Comparison of ENCODE assay signal across 9 mouse cellular contexts in the genomic region with DNA sequence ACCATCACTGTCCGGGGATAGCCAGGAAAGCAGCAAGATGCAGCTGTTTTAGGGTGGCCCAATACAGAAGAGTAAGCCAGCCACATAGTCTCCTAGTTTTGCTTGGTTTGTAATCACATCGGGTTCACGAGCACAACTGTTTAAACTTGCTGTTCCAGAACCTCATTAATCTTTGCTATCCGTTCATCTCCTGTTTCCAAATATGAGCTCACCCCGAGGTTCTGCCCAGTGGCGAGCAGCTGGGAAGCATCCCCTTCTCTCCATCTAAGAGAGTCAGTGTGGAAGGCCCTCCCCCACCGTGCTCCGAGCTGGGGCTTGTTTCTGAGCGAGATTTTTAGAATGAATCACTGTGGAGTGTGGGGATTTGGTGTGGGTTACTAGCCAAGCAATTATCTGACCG.
DNase-seq lines count a peak whose midpoint lies in the region; ATAC-seq lines count a peak whose summit lies in the region.
"Had no signal": no experiment of that assay in that cellular context is flagged by ENCODE, and none has a peak within 500 bp of the region (broad histone marks: within the 10 kb centered on the region; RNA-seq: fewer than 3 reads in every experiment).

No protein-coding gene starts in this region.

- 19% methylated on average over 10 of the region's 10 CpGs for WGBS in intestine, embryonic 14.5 days

- H3K27me3 ChIP-seq in intestine, embryonic 14.5 days (replicated peaks; ENCODE audit: control insufficient read depth, insufficient read depth, low read length): no peaks in the 10 kb centered on the region
- H3K27me3 ChIP-seq: embryonic facial prominence, embryonic 15.5 days; midbrain, embryonic 15.5 days had no signal

- H3K4me1 ChIP-seq in intestine, embryonic 14.5 days (replicated peaks; ENCODE audit: control insufficient read depth, insufficient read depth, low read length): peaks cover 28% of the 10 kb centered on the region
- H3K4me1 ChIP-seq: embryonic facial prominence, embryonic 15.5 days had no signal

- H3K4me2 ChIP-seq in intestine, embryonic 14.5 days (ENCODE audit: low read length): peak overlapping the region; percentile 20
- H3K4me2 ChIP-seq: embryonic facial prominence, embryonic 15.5 days; midbrain, embryonic 15.5 days had no signal

- no peaks in the 10 kb centered on the region for H3K9me3 ChIP-seq in intestine, embryonic 14.5 days (ENCODE audit: control insufficient read depth, low read length)
- H3K9me3 ChIP-seq: embryonic facial prominence, embryonic 15.5 days; midbrain, embryonic 15.5 days had no signal

- no peak overlapping the region for H3K4me3 ChIP-seq in intestine, embryonic 14.5 days (ENCODE audit: low read depth, low read length)
- H3K4me3 ChIP-seq: embryonic facial prominence, embryonic 15.5 days; midbrain, embryonic 15.5 days had no signal

- peak overlapping the region; percentile 83 for H3K27ac ChIP-seq in intestine, embryonic 14.5 days (ENCODE audit: low read depth)
- H3K27ac ChIP-seq: embryonic facial prominence, embryonic 15.5 days; midbrain, embryonic 15.5 days had no signal

- H3K36me3 ChIP-seq in intestine, embryonic 14.5 days (ENCODE audit: control insufficient read depth, insufficient read depth, low read length): no peaks in the 10 kb centered on the region
- H3K36me3 ChIP-seq: embryonic facial prominence, embryonic 15.5 days; midbrain, embryonic 15.5 days had no signal

- peak; percentile 25 for DNase-seq in MN1 (ENCODE audit: low spot score)
- peak; percentile 16 for DNase-seq in adrenal gland, postnatal 25 days
- no peak for DNase-seq in intestine, embryonic 14.5 days (ENCODE audit: low spot score)
- DNase-seq in lung, postnatal 10 days: peak; percentile 92
- no peak for DNase-seq in thymus, postnatal 0 days (ENCODE audit: low spot score)
- no peak for DNase-seq in embryo, embryonic 11 days
- no peak for DNase-seq in frontal cortex, postnatal 10 days (ENCODE audit: low spot score in 2 of 2)

- H3K9ac ChIP-seq in intestine, embryonic 14.5 days (ENCODE audit: low read length): no peak overlapping the region
- H3K9ac ChIP-seq: embryonic facial prominence, embryonic 15.5 days; midbrain, embryonic 15.5 days had no signal

- peak; percentile 86 for ATAC-seq in intestine, embryonic 14.5 days (replicated peaks; ENCODE audit: low FRiP score, low TSS enrichment, low read depth)
- ATAC-seq: midbrain, embryonic 15.5 days had no signal

Comparison
In these comparisons a context has a peak if more than half of its experiments do, and no peak if none do; other contexts are left out.
1. DNase-seq: peak in MN1 (single experiment), adrenal gland, postnatal 25 days (single experiment) and lung, postnatal 10 days (single experiment); none in intestine, embryonic 14.5 days (single experiment), thymus, postnatal 0 days (single experiment), embryo, embryonic 11 days (single experiment) and frontal cortex, postnatal 10 days (0 of 2).